Mouse (Mus musculus): ENCODE measurements around the gene Spen. TPM values are rescaled to one million over a fixed set of nuclear protein-coding genes. Genes with fewer than 3 reads are reported as not detected.

Spen gene
- total RNA-seq, 2 experiments from 2014 or later: 59.3 to 60.0 TPM

DNA sequence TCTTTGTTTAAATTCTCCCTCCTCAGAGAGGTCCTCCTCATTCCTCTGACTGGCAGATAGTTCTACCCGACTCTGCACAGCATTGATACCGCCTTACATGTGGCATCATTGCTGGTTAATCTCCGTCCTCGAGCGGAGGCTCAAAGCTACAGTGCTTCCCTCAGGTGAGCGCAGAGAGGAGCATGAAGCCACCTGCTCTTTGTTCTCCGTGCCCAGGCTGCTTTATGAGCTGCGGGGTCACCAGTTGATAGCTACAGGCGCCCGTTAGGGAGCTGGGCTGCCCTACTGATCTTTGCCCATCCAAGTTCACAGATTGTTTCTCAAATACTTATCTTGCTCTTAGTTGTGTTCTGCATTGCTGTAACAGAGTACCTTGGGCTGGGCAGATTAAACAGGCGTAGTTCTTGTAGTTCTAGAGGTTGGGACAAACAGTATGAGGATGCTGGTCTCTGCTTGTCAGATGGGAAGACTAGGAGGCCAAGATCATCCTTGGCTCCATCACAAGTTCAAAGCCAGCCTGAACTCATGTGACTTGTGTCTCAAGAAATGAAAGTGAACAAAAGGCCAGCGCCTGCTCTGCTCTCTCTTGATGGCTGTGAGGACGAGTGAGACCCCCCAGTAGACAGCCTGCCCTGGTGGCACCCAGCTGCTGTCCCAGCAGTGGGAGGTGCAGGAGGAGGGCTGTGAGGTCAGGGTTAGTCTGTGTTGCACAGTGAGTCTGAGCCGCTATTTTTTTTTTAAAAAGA lies 82.0 kb downstream of the Spen start:
- DNase-seq (ENCODE audit: low spot score in 2 of 2): no peak

GRCm38 (mm10) chr4:141455526-141455925 lies 82.9 kb downstream of the Spen start:
- no peak for DNase-seq (ENCODE audit: low spot score in 2 of 2)

DNA sequence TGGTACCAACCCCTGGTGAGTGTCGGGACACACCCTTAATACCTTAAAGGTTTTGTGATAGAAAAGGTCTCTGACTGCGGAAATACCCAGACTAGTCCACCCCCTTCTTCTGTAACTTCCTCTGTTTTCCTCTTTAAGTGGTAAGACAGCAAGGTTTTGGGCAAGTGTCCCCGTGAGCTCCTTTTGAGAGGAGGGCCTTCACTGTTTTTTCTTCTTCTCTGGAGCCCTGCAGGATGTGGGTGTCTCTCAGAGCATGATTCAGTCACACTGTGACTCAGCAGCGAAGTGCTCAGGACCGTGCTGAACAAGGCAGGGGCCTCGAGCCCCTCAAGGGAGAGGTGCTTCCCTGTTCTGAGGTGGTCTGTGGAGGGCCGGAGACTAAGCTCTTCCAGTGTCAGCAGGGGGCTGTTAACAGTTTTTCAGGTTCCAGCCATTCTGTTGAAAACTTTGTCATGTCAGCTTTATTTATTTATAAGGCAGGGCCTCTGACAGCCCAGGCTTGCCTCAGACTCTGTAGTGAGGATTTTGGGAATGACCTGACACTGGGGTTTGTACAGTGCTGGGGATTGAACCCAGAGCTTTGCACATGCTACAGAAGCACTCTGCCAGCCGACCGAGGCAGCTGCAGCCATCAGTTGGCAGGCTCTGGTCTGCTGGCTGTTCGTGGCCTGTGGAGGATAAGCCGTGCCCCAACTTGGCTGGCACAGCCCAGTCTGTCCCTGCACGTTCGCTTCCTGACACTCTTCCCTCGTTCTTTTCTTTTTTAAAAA lies 83.6 kb downstream of the Spen start:
- DNase-seq (ENCODE audit: low spot score in 2 of 2): no peak

- no peak for DNase-seq (ENCODE audit: low spot score in 2 of 2)
These were observed 86.4 kb downstream of the Spen start for GRCm38 (mm10) chr4:141451916-141452450.

GRCm38 (mm10) chr4:141451251-141451650 lies 87.1 kb downstream of the Spen start:
- no peak for DNase-seq (ENCODE audit: low spot score in 2 of 2)

DNA sequence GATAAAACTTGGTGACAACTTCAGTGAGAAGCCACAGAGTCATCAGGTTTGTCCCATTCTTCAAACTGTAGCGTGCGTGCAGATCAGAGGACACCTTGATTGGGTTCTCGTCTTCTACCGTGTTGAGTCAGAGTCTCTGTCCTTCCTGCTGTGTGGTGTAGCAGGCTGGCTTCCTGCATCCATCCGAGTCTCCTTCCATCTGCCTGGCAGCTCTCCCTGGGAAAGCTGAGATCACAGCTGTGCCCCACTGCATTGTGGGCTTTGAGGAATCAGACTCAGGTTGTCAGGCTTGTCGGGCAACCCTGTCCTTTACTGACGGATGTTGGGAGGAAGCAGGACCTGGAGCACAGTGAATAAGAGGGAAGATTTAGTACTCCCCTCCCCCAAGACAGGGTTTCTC lies 92.2 kb downstream of the Spen start:
- DNase-seq (ENCODE audit: low spot score in 2 of 2): no peak

GRCm38 (mm10) chr4:141445328-141445720 lies 93.1 kb downstream of the Spen start:
- no peak for DNase-seq (ENCODE audit: low spot score in 2 of 2)

DNA sequence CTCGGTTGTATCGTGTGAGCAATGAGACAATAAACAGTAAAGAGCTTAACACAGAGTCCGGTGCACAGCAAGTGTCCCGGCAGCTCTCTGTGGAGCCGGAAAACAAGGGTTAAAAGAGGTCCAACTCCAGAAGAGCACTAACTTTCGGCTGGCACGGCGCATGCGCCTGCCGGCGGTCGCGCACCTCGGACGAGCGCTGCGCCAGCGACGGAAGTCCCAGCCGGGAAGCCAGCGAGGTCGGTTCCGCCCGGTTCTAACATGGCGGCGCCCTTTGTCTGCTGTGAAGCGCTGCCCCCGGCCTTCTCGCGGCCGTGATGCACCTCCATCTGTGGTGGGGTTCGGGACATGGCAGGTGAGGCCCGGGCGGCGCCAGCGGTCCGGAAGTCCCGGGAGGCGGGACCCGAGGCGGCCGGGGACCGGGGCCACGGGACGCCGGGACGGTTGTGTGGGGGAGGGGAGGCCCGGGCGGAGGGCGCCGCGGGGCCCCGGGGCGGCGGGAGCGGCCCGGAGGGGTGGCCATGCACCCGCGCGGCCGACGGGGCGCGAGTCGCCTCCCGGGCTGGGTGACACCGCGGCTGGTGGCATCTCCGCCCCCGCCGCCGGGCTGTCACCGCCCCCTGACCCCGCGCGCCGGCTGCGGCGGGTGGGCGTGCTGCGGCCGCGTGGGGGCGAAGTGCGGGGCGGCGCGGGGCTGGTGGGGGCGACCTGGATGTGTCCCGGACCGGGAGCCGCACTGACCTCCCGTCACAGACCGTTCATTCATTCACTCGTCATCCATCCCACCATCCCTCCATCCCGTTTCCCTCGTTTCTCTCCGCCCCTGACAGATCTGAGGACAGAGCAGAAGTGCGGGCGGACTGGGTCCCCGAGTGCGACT lies 93.7 kb downstream of the Spen start, which contains the start of gene Zbtb17:
Gene Zbtb17 (plus strand): TSS at position 204 of the 877 bp plus-strand sequence.
- peak; percentile 85 to 90 for DNase-seq (ENCODE audit: low spot score in 2 of 2)

- no peak for DNase-seq (ENCODE audit: low spot score in 2 of 2)
These were observed 94.6 kb downstream of the Spen start for GRCm38 (mm10) chr4:141443641-141444429.

DNA sequence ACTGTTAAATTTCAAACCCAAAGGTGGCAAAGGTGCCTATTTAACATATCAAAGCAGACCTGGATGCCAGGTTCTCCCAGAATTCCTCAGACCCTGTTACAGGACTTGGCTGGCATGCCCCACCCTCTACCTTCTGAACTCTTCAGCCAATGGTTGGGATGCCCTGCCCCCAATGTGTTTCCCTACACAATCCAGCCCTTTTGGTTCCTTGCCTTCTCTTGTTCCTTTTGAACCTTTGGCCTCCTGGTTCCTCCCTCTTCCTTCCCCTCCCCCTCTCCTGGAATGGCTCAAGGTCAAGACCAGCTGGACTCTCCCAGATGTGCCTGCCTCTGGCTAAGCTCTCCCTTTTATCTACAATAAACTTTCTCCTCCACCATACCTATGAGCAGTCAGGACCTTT lies 97.5 kb downstream of the Spen start:
- DNase-seq (ENCODE audit: low spot score in 2 of 2): no peak

- DNase-seq (ENCODE audit: low spot score in 2 of 2): no peak
These were observed 99.2 kb downstream of the Spen start for GRCm38 (mm10) chr4:141439083-141439803.

- no peak for DNase-seq (ENCODE audit: low spot score in 2 of 2)
These were observed 102.4 kb downstream of the Spen start, which contains the start of gene Srarp for GRCm38 (mm10) chr4:141435974-141436373. Gene Srarp (minus strand): TSS chr4:141436105.

GRCm38 (mm10) chr4:141433191-141433590 lies 105.2 kb downstream of the Spen start:
- no peak for DNase-seq (ENCODE audit: low spot score in 2 of 2)

DNA sequence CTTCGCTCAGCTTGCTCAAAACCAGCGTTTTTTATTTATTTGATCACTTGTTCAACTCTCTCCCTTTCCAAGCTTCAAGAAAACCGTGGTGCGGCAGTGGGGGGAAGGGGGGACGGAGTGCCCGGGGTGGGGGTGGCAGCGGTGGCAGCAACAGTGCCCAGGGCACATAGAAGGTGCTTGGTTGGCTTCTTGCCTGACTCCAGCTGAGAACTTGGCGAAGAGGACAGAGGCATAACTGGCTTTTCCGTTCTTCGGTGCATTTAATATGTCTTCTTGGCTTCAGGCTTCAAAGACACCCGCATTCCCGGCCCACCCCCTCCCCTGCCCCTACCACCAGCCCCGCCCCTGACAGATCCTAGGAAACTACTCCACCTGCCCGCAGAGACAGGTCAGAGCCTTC lies 105.7 kb downstream of the Spen start:
- no peak for DNase-seq (ENCODE audit: low spot score in 2 of 2)

GRCm38 (mm10) chr4:141430997-141431396 lies 107.4 kb downstream of the Spen start:
- peak in 1 of 2 experiments; percentile 55 for DNase-seq (ENCODE audit: low spot score in 2 of 2)

GRCm38 (mm10) chr4:141429847-141430246 lies 108.5 kb downstream of the Spen start:
- no peak for DNase-seq (ENCODE audit: low spot score in 2 of 2)

- no peak for DNase-seq (ENCODE audit: low spot score in 2 of 2)
These were observed 109.0 kb downstream of the Spen start for GRCm38 (mm10) chr4:141429381-141429780.

DNA sequence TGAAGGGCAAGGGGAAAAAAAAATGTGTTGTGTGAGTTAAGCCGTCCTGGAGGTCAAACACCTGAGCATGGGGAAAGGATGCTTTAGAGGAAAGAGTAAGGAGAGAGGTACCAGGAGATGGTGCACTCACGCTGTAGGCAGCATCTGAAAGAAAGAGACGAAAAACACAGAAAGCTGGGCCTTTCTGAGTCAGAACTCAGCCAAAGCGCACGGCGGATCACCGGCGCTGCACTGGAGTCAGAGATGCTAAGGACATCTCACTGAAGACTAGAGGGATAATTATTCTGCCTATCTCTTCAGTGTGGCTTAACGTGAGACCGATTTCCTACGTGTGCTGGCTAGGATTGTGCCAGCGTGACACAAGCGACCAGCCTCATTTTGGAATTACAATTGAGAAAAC lies 110.5 kb downstream of the Spen start:
- no peak for DNase-seq (ENCODE audit: low spot score in 2 of 2)

All from layer of hippocampus, postnatal 14 days (tissue).